Mouse (Mus musculus) layer of hippocampus, postnatal 25 days (tissue): ENCODE data around the gene Cap2. TPM values are rescaled to one million over a fixed set of nuclear protein-coding genes. Genes with fewer than 3 reads are reported as not detected.

Experiments
- DNase-seq, 2 experiments: peaks; one replicate each; pipeline ENCODE4 v3.0.0; 2022; ENCODE audit warnings: mixed read lengths in 2 of 2, low spot score in 1 of 2; ENCODE audit errors: extremely low spot score in 1 of 2
- total RNA-seq, 2 experiments: library from RNA; stranded (reverse); gene quantifications; 2 replicates each; pipeline ENCODE4 v1.2.3; 2021

Gene Cap2
- total RNA-seq, 2 experiments from 2014 or later, result 208 to 213 TPM

- DNase-seq, result no peak
Observed at GRCm38 (mm10) chr13:46525295-46526255, 23.9 kb downstream of the Cap2 start.

DNA sequence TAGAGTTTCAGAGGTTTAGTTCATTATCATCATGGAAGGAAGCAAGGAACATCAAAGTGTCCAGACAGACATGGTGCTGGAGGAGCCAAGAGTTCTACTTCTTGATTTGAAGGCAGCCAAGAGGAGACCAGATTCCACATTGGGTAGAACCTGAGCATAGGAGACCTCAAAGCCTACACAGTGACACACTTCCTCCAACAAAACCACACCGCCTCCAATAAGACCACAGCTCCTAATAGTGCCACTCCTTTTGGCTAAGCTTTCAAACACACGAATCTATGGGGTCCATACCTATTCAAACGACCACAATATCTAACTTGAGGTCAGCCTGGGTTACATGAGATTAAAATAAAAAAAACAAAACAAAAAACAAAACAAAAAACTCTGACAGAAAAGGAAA, 25.0 kb downstream of the Cap2 start:
- DNase-seq, result no peak

GRCm38 (mm10) chr13:46527340-46527739, 25.7 kb downstream of the Cap2 start:
- DNase-seq, result no peak

- DNase-seq, result no peak
Observed at GRCm38 (mm10) chr13:46529037-46529436, 27.4 kb downstream of the Cap2 start.

DNA sequence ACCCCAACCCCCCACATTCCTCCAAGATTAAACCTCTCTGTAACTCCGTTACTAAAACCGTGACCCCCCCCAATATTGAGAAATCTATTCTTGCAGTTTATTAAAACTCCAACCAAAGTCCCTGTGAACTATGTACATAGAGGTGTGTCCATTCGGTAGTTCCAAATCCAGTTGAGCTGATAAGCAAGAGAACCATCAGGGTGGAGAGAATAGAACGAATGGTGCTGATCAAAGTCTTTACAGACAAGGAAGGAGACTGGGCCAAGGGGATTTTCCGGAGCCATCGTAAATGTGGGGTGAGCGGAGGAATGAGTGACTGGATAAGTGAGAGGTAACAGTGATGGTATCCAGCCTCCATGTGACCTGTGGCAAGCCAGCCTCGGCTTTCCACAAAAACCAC, 28.9 kb downstream of the Cap2 start:
- DNase-seq, result no peak

GRCm38 (mm10) chr13:46531676-46532075, 30.0 kb downstream of the Cap2 start:
- no peak for DNase-seq

DNA sequence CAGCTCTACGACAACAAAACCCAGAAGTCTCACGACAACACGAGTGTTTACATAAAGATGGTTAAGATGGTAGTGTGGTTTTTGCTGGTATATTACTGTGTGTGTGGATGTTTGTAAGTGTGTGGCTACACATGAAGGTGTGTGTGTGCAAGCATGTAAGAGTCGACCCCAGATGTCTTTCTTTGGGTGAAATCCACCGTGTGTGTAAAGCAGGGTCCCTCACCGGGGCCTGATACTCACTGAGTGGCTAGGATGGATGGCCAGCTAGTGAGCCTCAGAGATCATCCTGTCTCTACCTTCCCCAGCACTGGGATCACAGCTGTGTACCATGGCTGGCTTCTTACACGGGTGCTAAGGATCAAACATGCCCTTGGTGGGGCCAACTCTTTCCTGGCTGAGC, 30.6 kb downstream of the Cap2 start:
- DNase-seq, result no peak

DNA sequence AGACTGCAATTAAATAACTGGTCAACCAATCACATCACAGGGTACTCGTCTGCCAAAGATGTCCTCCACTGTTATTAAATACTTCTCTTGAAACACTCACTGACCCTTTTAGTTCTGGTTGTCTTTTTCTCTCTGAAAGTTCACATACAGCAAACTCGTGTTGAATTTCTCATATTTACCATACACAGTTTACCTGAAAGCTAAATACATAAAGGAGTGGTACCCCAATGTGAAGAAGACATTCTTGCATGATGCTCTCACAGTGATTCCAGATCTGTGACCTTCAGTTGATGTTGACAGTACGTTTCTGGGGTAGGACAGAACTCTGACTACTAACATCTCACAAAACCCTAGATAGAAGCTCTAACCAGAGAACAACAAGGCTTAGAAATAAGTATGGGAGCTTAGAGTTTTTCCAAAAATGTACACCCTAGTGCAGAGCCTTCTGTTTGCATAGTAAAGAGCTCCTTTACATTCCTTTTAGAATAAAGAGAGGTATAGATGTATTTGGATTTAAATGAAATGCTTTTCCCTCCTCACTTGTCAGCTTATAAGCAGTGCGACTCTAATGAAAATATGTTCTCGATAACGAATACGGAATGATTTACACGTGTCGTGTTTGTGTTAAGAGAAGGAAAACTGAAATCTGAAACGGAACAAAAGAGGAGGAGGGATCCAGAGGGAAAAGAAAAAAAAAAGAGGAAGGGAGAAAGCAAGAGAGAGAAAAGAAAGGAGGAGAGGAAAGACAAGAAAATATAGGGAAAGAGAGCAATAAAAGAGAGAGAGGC, 31.9 kb downstream of the Cap2 start:
- no peak for DNase-seq

DNA sequence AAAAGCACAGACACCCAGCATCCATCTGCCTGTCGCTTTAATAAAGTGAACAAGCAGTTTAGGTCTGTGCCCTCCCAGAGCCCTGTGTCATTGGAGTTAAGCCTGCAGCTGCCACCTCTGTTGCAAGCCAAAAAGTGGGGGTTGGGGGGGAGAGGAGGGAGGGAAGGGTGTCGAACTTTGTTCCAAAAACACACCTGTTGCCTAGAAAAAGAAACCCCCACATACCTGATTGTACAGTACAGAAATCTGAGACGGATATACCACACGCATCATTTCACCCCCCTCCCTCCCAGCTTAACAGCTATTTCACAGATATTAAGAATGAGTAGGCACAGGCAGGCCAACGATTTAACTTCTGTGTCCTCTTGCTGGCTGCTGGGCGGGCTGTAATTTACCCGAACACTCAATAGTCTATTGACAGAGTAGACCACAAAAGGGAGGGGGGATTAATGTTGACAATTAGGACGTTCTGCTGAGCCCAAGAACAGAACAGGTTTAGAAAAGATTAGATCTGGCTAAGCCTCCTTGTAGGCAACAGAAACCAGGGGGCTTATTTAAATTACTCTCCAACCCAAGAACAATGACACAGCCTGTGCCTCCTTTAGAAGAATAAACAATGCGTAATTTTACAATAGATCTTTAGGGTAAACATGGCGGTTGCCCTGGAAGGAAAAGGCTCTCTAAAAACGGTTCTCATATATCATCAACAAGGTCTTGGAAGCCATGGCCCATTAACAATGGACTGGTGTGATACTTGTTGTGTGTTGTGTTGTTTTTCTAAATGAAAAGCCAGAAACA, 32.7 kb downstream of the Cap2 start:
- DNase-seq, result no peak

DNA sequence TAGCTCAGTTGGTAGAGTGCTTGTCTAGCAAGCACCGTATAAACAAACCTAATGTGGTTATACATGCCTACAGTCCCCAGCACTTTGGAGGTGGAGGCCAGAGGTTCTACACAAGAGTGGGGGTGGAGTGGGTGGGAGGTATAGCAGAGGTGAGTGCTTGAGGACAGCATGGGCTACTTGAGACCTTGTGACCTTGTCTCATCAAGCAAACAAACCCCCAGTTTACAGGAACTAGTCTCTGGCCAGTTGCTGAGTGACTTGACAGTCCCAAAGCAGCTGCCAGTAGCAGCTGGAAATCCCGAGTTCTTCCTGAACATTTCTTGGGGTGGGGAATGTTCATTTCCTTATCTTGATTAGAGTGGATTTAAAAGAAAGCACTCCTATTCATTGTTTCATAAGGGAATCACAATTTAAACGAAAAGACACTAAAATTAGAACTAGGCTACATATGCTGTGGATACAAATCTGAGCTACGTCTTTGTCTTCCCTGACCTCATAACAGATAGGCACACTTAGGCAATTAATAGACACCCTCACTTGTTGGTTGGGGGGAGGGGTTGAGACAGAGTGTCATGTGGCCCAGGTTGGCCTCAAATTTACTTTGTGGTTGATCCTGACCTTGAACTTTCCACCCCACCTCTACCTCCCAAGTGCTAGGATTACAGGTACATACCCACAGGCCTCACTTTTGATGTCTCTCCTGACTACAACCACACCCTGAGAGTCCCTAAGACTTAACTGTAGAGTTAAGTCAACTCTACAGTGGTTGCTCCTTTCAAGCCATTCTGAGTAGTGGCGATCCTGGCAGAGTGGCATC, 33.5 kb downstream of the Cap2 start:
- no peak for DNase-seq

DNA sequence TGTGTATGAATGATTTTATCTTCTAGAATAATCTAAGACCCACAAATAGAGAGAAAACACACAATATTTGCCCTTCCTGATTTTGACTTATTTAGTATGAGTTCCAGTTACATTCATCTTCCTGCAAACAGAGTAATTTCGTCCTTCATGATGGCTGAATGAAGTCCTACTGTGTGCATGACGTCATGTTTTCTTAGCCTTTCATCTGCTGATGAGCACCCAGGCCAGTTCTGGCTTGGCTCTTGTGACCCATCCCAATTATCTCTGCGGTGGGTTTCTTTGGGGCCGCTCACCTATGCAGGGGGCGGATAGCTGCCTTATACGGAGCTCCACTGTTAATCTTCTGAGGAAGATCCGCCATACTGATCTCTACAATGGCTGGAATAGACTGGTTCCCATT, 37.6 kb downstream of the Cap2 start:
- DNase-seq, result no peak

- DNase-seq, result no peak
Observed at GRCm38 (mm10) chr13:46540943-46541342, 39.3 kb downstream of the Cap2 start.

GRCm38 (mm10) chr13:46542782-46543181, 41.1 kb downstream of the Cap2 start:
- peak in 1 of 2 experiments; percentile 32 for DNase-seq

DNA sequence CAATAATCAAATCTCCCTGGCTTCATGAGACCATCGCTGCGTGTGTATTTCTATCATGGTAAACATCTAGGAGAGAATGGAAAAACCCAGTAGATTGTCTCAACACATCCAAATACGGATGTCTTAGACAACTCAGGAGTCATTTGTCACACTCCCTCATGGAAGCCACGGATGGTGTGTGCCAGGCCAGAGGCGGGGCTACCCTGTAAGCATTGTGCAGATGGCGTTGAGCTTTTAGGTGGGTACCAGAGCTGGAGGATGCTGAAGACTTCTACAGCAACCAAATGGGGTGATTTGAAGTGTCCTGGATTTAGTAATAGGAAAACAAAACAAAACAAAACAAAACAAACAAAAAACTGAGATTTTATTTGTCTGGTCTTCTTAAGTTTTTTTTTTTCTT, 43.0 kb downstream of the Cap2 start:
- DNase-seq, result no peak

DNA sequence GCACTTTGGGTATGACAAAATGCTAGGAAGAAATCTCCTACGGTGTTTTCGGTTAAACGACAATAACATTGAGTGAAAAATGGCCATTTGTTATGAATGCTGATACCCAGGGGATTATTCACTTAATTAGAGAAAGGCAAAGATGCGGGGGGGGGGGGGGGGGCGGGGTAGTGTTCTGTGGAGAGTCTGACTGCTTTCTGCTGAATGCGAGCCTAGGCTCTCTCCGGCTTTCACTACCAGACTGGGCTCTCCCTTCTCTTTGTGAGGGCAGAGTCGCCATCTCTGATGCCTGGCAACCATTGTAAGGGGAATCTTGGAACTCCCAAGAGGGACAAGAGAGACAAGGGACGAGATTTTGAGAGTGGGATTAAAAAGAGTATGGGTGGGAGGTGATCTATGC, 43.4 kb downstream of the Cap2 start:
- DNase-seq, result no peak

- DNase-seq, result no peak
Observed at GRCm38 (mm10) chr13:46546846-46547245, 45.2 kb downstream of the Cap2 start.

- DNase-seq, result no peak
Observed at GRCm38 (mm10) chr13:46547253-46547652, 45.6 kb downstream of the Cap2 start.

GRCm38 (mm10) chr13:46548132-46548531, 46.5 kb downstream of the Cap2 start:
- no peak for DNase-seq

DNA sequence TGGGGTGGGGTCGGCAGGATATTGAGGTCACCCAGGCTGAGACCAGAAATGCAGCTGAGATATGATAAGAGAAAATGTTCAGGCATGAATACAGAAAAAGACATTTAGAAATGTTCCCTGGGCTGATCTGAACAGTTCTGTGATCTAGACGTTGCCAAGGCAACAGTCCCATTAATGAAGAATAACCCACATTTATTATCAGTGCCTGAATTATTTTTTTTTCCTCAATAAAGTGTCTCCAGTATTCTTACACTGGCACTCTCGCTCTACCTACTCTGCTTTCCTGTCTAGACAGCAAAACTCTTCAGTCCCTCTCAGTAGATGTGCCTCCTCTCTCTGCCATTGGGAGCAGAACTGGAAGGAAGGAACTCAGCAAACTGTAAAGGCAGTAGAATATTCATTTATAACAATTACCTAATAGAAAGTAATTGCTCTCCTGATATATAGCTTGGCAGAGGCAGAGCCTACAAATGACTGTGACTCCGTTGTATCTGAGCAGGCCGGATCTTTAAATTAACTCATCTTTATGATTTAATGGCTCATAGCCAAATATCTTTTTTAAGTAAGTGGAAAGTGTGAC, 47.0 kb downstream of the Cap2 start:
- DNase-seq, result no peak
